Mouse (Mus musculus): Measurements from ENCODE around the gene Dgke. TPM values are rescaled to one million over a fixed set of nuclear protein-coding genes. Genes with fewer than 3 reads are reported as not detected.
A peak's percentile ranks its signal among the peaks of the same experiment; 100 is the strongest.
"Not testable (repeated sequence)": the region's sequence is repeated elsewhere in the genome, so short reads cannot be mapped to it uniquely, and the experiment has no call there.

The Dgke gene
- total RNA-seq, 1 experiment from 2014 or later, result 4.9 TPM

- ATAC-seq (replicated peaks; ENCODE audit: low read depth, poor library complexity, severe bottlenecking), result no peak
Measured at GRCm38 (mm10) chr11:89007582-89007981, 59.1 kb downstream of the Dgke start.

GRCm38 (mm10) chr11:89006404-89006803 lies 60.2 kb downstream of the Dgke start:
- ATAC-seq (replicated peaks; ENCODE audit: low read depth, poor library complexity, severe bottlenecking), result peak; percentile 24; the same call in 1 of the 2 replicates

- ATAC-seq (replicated peaks; ENCODE audit: low read depth, poor library complexity, severe bottlenecking), result no peak
Measured at GRCm38 (mm10) chr11:89005473-89005872, 61.2 kb downstream of the Dgke start.

- no peak for ATAC-seq (replicated peaks; ENCODE audit: low read depth, poor library complexity, severe bottlenecking)
Measured at GRCm38 (mm10) chr11:89003726-89004125, 62.9 kb downstream of the Dgke start.

GRCm38 (mm10) chr11:89003078-89003477 lies 63.6 kb downstream of the Dgke start:
- ATAC-seq (replicated peaks; ENCODE audit: low read depth, poor library complexity, severe bottlenecking), result no peak

GRCm38 (mm10) chr11:89002621-89003020 lies 64.0 kb downstream of the Dgke start:
- ATAC-seq (replicated peaks; ENCODE audit: low read depth, poor library complexity, severe bottlenecking), result no peak

GRCm38 (mm10) chr11:89002068-89002467 lies 64.6 kb downstream of the Dgke start:
- ATAC-seq (replicated peaks; ENCODE audit: low read depth, poor library complexity, severe bottlenecking), result no peak

GRCm38 (mm10) chr11:89001569-89001968 lies 65.1 kb downstream of the Dgke start:
- ATAC-seq (replicated peaks; ENCODE audit: low read depth, poor library complexity, severe bottlenecking), result no peak

- ATAC-seq (replicated peaks; ENCODE audit: low read depth, poor library complexity, severe bottlenecking), result 0 out of 2 replicates have a peak, but pooled peaks have one; percentile 13
Measured at GRCm38 (mm10) chr11:89000527-89000819, 66.2 kb downstream of the Dgke start.

- ATAC-seq (replicated peaks; ENCODE audit: low read depth, poor library complexity, severe bottlenecking), result 0 out of 2 replicates have a peak, but pooled peaks have one; percentile 0
Measured at GRCm38 (mm10) chr11:88999723-89000526, 66.7 kb downstream of the Dgke start.

- ATAC-seq (replicated peaks; ENCODE audit: low read depth, poor library complexity, severe bottlenecking), result peak; percentile 91
Measured at GRCm38 (mm10) chr11:88998974-88999722, 67.5 kb downstream of the Dgke start, which contains the start of gene Trim25. Trim25 (plus strand) TSS chr11:88999376.

- no peak for ATAC-seq (replicated peaks; ENCODE audit: low read depth, poor library complexity, severe bottlenecking)
Measured at GRCm38 (mm10) chr11:88998406-88998805, 68.2 kb downstream of the Dgke start.

- ATAC-seq (replicated peaks; ENCODE audit: low read depth, poor library complexity, severe bottlenecking), result not testable (repeated sequence)
Measured at GRCm38 (mm10) chr11:88997343-88997742, 69.3 kb downstream of the Dgke start.

GRCm38 (mm10) chr11:88996427-88996826 lies 70.2 kb downstream of the Dgke start:
- ATAC-seq (replicated peaks; ENCODE audit: low read depth, poor library complexity, severe bottlenecking), result no peak

- ATAC-seq (replicated peaks; ENCODE audit: low read depth, poor library complexity, severe bottlenecking), result no peak
Measured at GRCm38 (mm10) chr11:88995616-88996015, 71.0 kb downstream of the Dgke start.

GRCm38 (mm10) chr11:88994492-88994891 lies 72.2 kb downstream of the Dgke start:
- ATAC-seq (replicated peaks; ENCODE audit: low read depth, poor library complexity, severe bottlenecking), result no peak

GRCm38 (mm10) chr11:88993625-88994024 lies 73.0 kb downstream of the Dgke start:
- peak; percentile 88 for ATAC-seq (replicated peaks; ENCODE audit: low read depth, poor library complexity, severe bottlenecking)

GRCm38 (mm10) chr11:88993186-88993585 lies 73.5 kb downstream of the Dgke start:
- ATAC-seq (replicated peaks; ENCODE audit: low read depth, poor library complexity, severe bottlenecking), result no peak

- peak; percentile 86 for ATAC-seq (replicated peaks; ENCODE audit: low read depth, poor library complexity, severe bottlenecking)
Measured at GRCm38 (mm10) chr11:88989530-88989929, 77.1 kb downstream of the Dgke start.

GRCm38 (mm10) chr11:88988956-88989355 lies 77.7 kb downstream of the Dgke start:
- ATAC-seq (replicated peaks; ENCODE audit: low read depth, poor library complexity, severe bottlenecking), result no peak

- ATAC-seq (replicated peaks; ENCODE audit: low read depth, poor library complexity, severe bottlenecking), result no peak
Measured at GRCm38 (mm10) chr11:88986616-88987015, 80.0 kb downstream of the Dgke start.

Measured in common myeloid progenitor, adult 5-6 weeks (primary cell).